7 mouse cellular contexts compared by ENCODE assay signal in the genomic region with DNA sequence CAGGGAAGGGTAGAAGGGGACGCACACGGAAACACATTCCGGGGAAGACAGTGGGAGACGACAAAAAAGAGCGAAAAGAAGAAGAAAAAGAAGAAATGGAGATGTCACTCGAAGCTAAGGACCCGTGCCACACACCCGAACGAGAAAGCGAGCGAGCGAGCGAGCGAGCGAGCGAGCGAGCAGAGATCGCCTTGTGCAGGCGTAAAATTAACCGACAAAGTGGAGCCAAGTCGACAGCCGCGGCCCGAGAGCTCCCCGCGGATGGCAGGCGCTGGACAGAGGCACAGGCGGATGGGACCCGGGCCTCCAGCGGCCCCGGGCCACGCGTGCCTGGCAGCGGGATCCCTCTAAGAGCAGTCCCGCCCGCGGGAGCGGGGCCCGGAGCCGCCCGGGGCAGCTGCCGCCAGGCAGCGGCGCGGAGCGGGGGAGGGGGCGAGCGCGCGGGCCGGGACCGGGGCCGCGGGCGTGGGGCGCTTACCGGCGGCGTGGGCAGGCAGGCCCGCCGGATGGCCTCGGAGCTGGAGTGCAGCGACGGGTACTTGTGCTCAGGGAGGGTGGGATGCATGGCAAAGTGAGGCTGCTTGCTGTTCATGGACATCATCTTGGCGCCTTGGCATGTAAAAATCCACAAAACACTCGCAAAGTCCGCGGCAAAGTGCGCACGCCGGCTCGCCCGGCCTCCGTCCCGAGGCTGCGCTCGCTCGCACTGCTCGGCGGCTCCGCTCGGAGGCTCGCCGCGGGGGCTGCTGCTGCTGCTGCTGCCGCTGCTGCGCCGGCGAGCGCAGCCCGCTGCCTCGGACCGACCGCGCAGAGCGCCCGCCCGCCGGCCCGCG. TPM values are rescaled to one million over a fixed set of nuclear protein-coding genes. Genes with fewer than 3 reads are reported as not detected.
A peak's percentile ranks its signal among the peaks of the same experiment; 100 is the strongest.
DNase-seq lines count a peak whose midpoint lies in the region; ATAC-seq and TF ChIP-seq lines count a peak whose summit lies in the region.

No protein-coding gene starts in this region.

- H3K27ac ChIP-seq in spleen, adult 2 months (ENCODE audit: insufficient read depth, low read length) = no peak overlapping the region
- peak overlapping the region; percentile 84 for H3K27ac ChIP-seq in hindbrain, embryonic 12.5 days
- H3K27ac ChIP-seq in midbrain, embryonic 10.5 days (replicated peaks) = peak overlapping the region; percentile 78
- H3K27ac ChIP-seq in left cerebral cortex, adult 2 months = no peak overlapping the region
- no peak overlapping the region for H3K27ac ChIP-seq in layer of hippocampus, adult 2 months

- peak overlapping the region; percentile 43 for H3K4me3 ChIP-seq in spleen, adult 2 months (ENCODE audit: extremely low read depth, insufficient read depth, insufficient read length)
- peak overlapping the region; percentile 69 for H3K4me3 ChIP-seq in hindbrain, embryonic 12.5 days
- peak overlapping the region; percentile 66 for H3K4me3 ChIP-seq in midbrain, embryonic 10.5 days
- no peak overlapping the region for H3K4me3 ChIP-seq in left cerebral cortex, adult 2 months
- H3K4me3 ChIP-seq in layer of hippocampus, adult 2 months = no peak overlapping the region

- no peak for TF ChIP-seq CTCF in spleen, adult 2 months (IDR thresholded peaks at IDR 0.05; ENCODE audit: extremely low read depth, insufficient read depth, insufficient read length, insufficient replicate concordance)
- TF ChIP-seq CTCF in left cerebral cortex, adult 2 months (IDR thresholded peaks at IDR 0.05) = no peak
- no peak for TF ChIP-seq CTCF in layer of hippocampus, adult 2 months (conservative IDR thresholded peaks at IDR 0.05)

- peak overlapping the region; percentile 72 for H3K9ac ChIP-seq in hindbrain, embryonic 12.5 days

- no peak for DNase-seq in spleen, adult 2 months (ENCODE audit: low read depth in 1 of 2, low spot score in 2 of 2)
- no peak for DNase-seq in spleen, postnatal 14 days (ENCODE audit: low spot score in 2 of 2)
- DNase-seq in embryo, embryonic 10 days (ENCODE audit: low spot score) = peak; percentile 25
- DNase-seq in midbrain, embryonic 10.5 days (ENCODE audit: low spot score) = peak; percentile 71
- DNase-seq in left cerebral cortex, adult 2 months (ENCODE audit: extremely low spot score in 1 of 2, low spot score in 2 of 2) = no peak
- no peak for DNase-seq in layer of hippocampus, adult 2 months (ENCODE audit: low spot score in 2 of 2)

- H3K4me1 ChIP-seq in spleen, adult 2 months (ENCODE audit: control insufficient read depth, insufficient read depth, insufficient read length) = peaks cover 8% of the 10 kb centered on the region
- H3K4me1 ChIP-seq in hindbrain, embryonic 12.5 days = peaks cover 39% of the 10 kb centered on the region
- H3K4me1 ChIP-seq in midbrain, embryonic 10.5 days = peaks cover 30% of the 10 kb centered on the region

- H3K27me3 ChIP-seq in spleen, adult 2 months (ENCODE audit: control insufficient read depth, insufficient read depth, low read length) = peaks cover 52% of the 10 kb centered on the region
- H3K27me3 ChIP-seq in hindbrain, embryonic 12.5 days = peaks cover 81% of the 10 kb centered on the region
- peaks cover 100% of the 10 kb centered on the region for H3K27me3 ChIP-seq in midbrain, embryonic 10.5 days (ENCODE audit: low read depth, poor library complexity, severe bottlenecking)

- intact Hi-C loops in left cerebral cortex, adult 2 months (cut with DNase I) = no loop called here

- TF ChIP-seq POLR2A in spleen, adult 2 months (IDR thresholded peaks at IDR 0.05; ENCODE audit: low read depth, low read length) = no peak

- H3K4me2 ChIP-seq in hindbrain, embryonic 12.5 days (replicated peaks) = peak overlapping the region; percentile 82

- 3% methylated on average over 100 of the region's 101 CpGs for WGBS in spleen, adult 2 months
- WGBS in hindbrain, embryonic 12.5 days = under 1% methylated on average over 83 of the region's 101 CpGs
- under 1% methylated on average over 101 of the region's 101 CpGs for WGBS in midbrain, embryonic 10.5 days

- no peaks in the 10 kb centered on the region for H3K9me3 ChIP-seq in hindbrain, embryonic 12.5 days (replicated peaks)
- H3K9me3 ChIP-seq in midbrain, embryonic 10.5 days (replicated peaks) = no peaks in the 10 kb centered on the region

- H3K36me3 ChIP-seq in spleen, adult 2 months (ENCODE audit: control insufficient read depth, insufficient read depth, low read length) = no peaks in the 10 kb centered on the region
- H3K36me3 ChIP-seq in hindbrain, embryonic 12.5 days = no peaks in the 10 kb centered on the region
- H3K36me3 ChIP-seq in midbrain, embryonic 10.5 days = no peaks in the 10 kb centered on the region

- ATAC-seq in hindbrain, embryonic 12.5 days (ENCODE audit: low FRiP score) = peak; percentile 51

RNA-seq across cellular contexts. Expression of a gene that starts 0.5 kb away (rescaled TPM):
- 0.01 and 0.07 TPM in 2 replicates for polyA plus RNA-seq in spleen, adult 2 months (2012; rRNA removed)
- polyA plus RNA-seq in hindbrain, embryonic 12.5 days (2016; fragmentation: Nextera tagmentation; extraction: Ambion mirVana) = 53.0 and 67.1 TPM in 2 replicates
- 24.5 and 24.9 TPM in 2 replicates for polyA plus RNA-seq in midbrain, embryonic 10.5 days (2016; fragmentation: Nextera tagmentation; extraction: Ambion mirVana)
- total RNA-seq in left cerebral cortex, adult 2 months (2021) = not detected
- not detected for total RNA-seq in layer of hippocampus, adult 2 months (2021)

RNA-seq across cellular contexts. Expression of a gene that starts 55.1 kb away (rescaled TPM):
- polyA plus RNA-seq in spleen, adult 2 months (2012; rRNA removed) = 1.4 and 2.3 TPM in 2 replicates
- 34.9 and 35.9 TPM in 2 replicates for polyA plus RNA-seq in hindbrain, embryonic 12.5 days (2016; fragmentation: Nextera tagmentation; extraction: Ambion mirVana)
- 41.8 and 44.3 TPM in 2 replicates for polyA plus RNA-seq in midbrain, embryonic 10.5 days (2016; fragmentation: Nextera tagmentation; extraction: Ambion mirVana)
- total RNA-seq in left cerebral cortex, adult 2 months (2021) = 10 to 100 TPM; 16.8 to 18.3 TPM
- total RNA-seq in layer of hippocampus, adult 2 months (2021) = 10 to 100 TPM; 14.8 to 15.7 TPM

Comparison
In these comparisons a context has a peak if more than half of its experiments do, and no peak if none do; other contexts are left out.
1. DNase-seq: peak in embryo, embryonic 10 days (single experiment) and midbrain, embryonic 10.5 days (single experiment); none in spleen, adult 2 months (0 of 2), spleen, postnatal 14 days (0 of 2), left cerebral cortex, adult 2 months (0 of 2) and layer of hippocampus, adult 2 months (0 of 2).
2. H3K27ac ChIP-seq: peak in hindbrain, embryonic 12.5 days (single experiment) and midbrain, embryonic 10.5 days (single experiment); none in spleen, adult 2 months (single experiment), left cerebral cortex, adult 2 months (single experiment) and layer of hippocampus, adult 2 months (single experiment).
3. H3K4me3 ChIP-seq: peak in spleen, adult 2 months (single experiment), hindbrain, embryonic 12.5 days (single experiment) and midbrain, embryonic 10.5 days (single experiment); none in left cerebral cortex, adult 2 months (single experiment) and layer of hippocampus, adult 2 months (single experiment).
4. RNA of a gene that starts 0.5 kb away (polyA plus RNA-seq): 53.0 to 67.1 TPM in hindbrain, embryonic 12.5 days and 24.5 to 24.9 TPM in midbrain, embryonic 10.5 days; 0.01 to 0.07 TPM in spleen, adult 2 months; every median in the first group is over 10 times any median in the second.
5. RNA of a gene that starts 55.1 kb away (polyA plus RNA-seq): 41.8 to 44.3 TPM in midbrain, embryonic 10.5 days and 34.9 to 35.9 TPM in hindbrain, embryonic 12.5 days; 1.4 to 2.3 TPM in spleen, adult 2 months; every median in the first group is over 10 times any median in the second.